Mouse (Mus musculus) cerebellum, adult 2 months (tissue): Measurements from ENCODE around the gene Slc26a10.

Source experiments
- CTCF ChIP-seq: fragments of 200-500 bp; IDR thresholded peaks from 2 replicates; pipeline ENCODE4 v1.5.1; 2011; ENCODE audit warnings: low read depth, mild to moderate bottlenecking, control low read depth, low read length, moderate library complexity, borderline replicate concordance; ENCODE audit not compliant: insufficient read depth
- POLR2A ChIP-seq: fragments of 200-500 bp; IDR thresholded peaks from 2 replicates; pipeline ENCODE4 v1.6.1; 2011; ENCODE audit warnings: low read length, control low read depth, borderline replicate concordance; ENCODE audit not compliant: insufficient read depth

DNA sequence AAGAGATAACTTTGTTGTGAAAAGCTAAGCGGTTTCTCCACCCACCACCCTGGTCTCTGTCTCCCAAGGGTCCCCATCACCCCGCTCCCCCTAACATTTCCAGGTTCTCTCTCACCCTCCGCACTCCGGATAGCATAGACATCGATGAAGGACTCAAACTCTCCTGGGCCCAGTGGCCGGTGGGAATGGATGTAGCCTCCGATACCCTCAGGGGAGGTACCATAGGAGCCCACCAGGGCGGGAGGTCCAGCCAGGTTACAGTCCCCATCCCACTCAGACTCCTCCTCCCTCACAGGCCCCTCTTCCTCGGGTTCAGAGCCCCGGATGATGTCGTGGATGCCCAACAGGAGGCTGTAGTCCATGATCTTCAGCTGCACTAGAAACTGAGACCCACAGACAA is 19.0 kb upstream of the Slc26a10 start:
- TF ChIP-seq CTCF = no peak
- no peak for TF ChIP-seq POLR2A
